Mouse (Mus musculus): Measurements from ENCODE around the gene Olfr535. TPM values are rescaled to one million over a fixed set of nuclear protein-coding genes. Genes with fewer than 3 reads are reported as not detected.
"Not testable (repeated sequence)": the region's sequence is repeated elsewhere in the genome, so short reads cannot be mapped to it uniquely, and the experiment has no call there.

Gene Olfr535
- not detected in 2 replicates for polyA plus RNA-seq (2011; ENCODE audit: insufficient read depth, insufficient read length, low replicate concordance, missing spikeins)

GRCm38 (mm10) chr7:140483916-140484315 lies at the start of gene Olfr535:
Gene Olfr535 (plus strand): TSS chr7:140484216.
- Histone ChIP-seq H3K4me3 (replicated peaks; ENCODE audit: control insufficient read depth, low read depth, low read length) (no peak within 1 kb of the TSS), H3K27ac (ENCODE audit: control insufficient read depth, insufficient read depth, low read depth, low read length, poor library complexity) (no peak within 1 kb of the TSS), H3K4me1 (ENCODE audit: control insufficient read depth, insufficient read depth, low read length) (no peaks in the 10 kb centered on the region)
- TF ChIP-seq CTCF (IDR thresholded peaks at IDR 0.05; ENCODE audit: control insufficient read depth, insufficient read depth, low read length) (no peak), POLR2A (IDR thresholded peaks at IDR 0.05; ENCODE audit: borderline replicate concordance, control insufficient read depth, low read depth, low read length) (no peak)
- WGBS, result 79% methylated on average over 1 of the region's 1 CpGs

- H3K4me3 ChIP-seq (replicated peaks; ENCODE audit: control insufficient read depth, low read depth, low read length), result no peak overlapping the region
- TF ChIP-seq POLR2A (IDR thresholded peaks at IDR 0.05; ENCODE audit: borderline replicate concordance, control insufficient read depth, low read depth, low read length), result no peak
- no peak for TF ChIP-seq CTCF (IDR thresholded peaks at IDR 0.05; ENCODE audit: control insufficient read depth, insufficient read depth, low read length)
- no peaks in the 10 kb centered on the region for H3K4me1 ChIP-seq (ENCODE audit: control insufficient read depth, insufficient read depth, low read length)
- no peak overlapping the region for H3K27ac ChIP-seq (ENCODE audit: control insufficient read depth, insufficient read depth, low read depth, low read length, poor library complexity)
- WGBS, result 70% methylated on average over 1 of the region's 1 CpGs
Measured at GRCm38 (mm10) chr7:140443141-140443540, 40.9 kb upstream of the Olfr535 start.

- not testable (repeated sequence) for H3K4me1 ChIP-seq (ENCODE audit: control insufficient read depth, insufficient read depth, low read length); H3K4me3 ChIP-seq (replicated peaks; ENCODE audit: control insufficient read depth, low read depth, low read length); H3K27ac ChIP-seq (ENCODE audit: control insufficient read depth, insufficient read depth, low read depth, low read length, poor library complexity)
- WGBS, result 43% methylated on average over 1 of the region's 1 CpGs
Measured at GRCm38 (mm10) chr7:140463070-140463469, 20.9 kb upstream of the Olfr535 start, which contains the start of gene Olfr533. Gene Olfr533 (plus strand): TSS chr7:140463370.

GRCm38 (mm10) chr7:140477886-140478285 lies 6.1 kb upstream of the Olfr535 start:
- no peak overlapping the region for H3K4me3 ChIP-seq (replicated peaks; ENCODE audit: control insufficient read depth, low read depth, low read length)
- H3K27ac ChIP-seq (ENCODE audit: control insufficient read depth, insufficient read depth, low read depth, low read length, poor library complexity), result no peak overlapping the region
- no peaks in the 10 kb centered on the region for H3K4me1 ChIP-seq (ENCODE audit: control insufficient read depth, insufficient read depth, low read length)
- 65% methylated on average over 1 of the region's 1 CpGs for WGBS
- TF ChIP-seq CTCF (IDR thresholded peaks at IDR 0.05; ENCODE audit: control insufficient read depth, insufficient read depth, low read length) (no peak), POLR2A (IDR thresholded peaks at IDR 0.05; ENCODE audit: borderline replicate concordance, control insufficient read depth, low read depth, low read length) (no peak)

GRCm38 (mm10) chr7:140478733-140479132 lies 5.3 kb upstream of the Olfr535 start:
- H3K27ac ChIP-seq (ENCODE audit: control insufficient read depth, insufficient read depth, low read depth, low read length, poor library complexity), result no peak overlapping the region
- 84% methylated on average over 1 of the region's 1 CpGs for WGBS
- no peak overlapping the region for H3K4me3 ChIP-seq (replicated peaks; ENCODE audit: control insufficient read depth, low read depth, low read length)
- TF ChIP-seq CTCF (IDR thresholded peaks at IDR 0.05; ENCODE audit: control insufficient read depth, insufficient read depth, low read length), result no peak
- no peak for TF ChIP-seq POLR2A (IDR thresholded peaks at IDR 0.05; ENCODE audit: borderline replicate concordance, control insufficient read depth, low read depth, low read length)
- no peaks in the 10 kb centered on the region for H3K4me1 ChIP-seq (ENCODE audit: control insufficient read depth, insufficient read depth, low read length)

GRCm38 (mm10) chr7:140488981-140489380 lies 5.0 kb downstream of the Olfr535 start:
- no peak for TF ChIP-seq CTCF (IDR thresholded peaks at IDR 0.05; ENCODE audit: control insufficient read depth, insufficient read depth, low read length)
- no peak for TF ChIP-seq POLR2A (IDR thresholded peaks at IDR 0.05; ENCODE audit: borderline replicate concordance, control insufficient read depth, low read depth, low read length)
- Histone ChIP-seq H3K4me1 (ENCODE audit: control insufficient read depth, insufficient read depth, low read length) (no peaks in the 10 kb centered on the region), H3K27ac (ENCODE audit: control insufficient read depth, insufficient read depth, low read depth, low read length, poor library complexity) (no peak overlapping the region), H3K4me3 (replicated peaks; ENCODE audit: control insufficient read depth, low read depth, low read length) (no peak overlapping the region)
- 65% methylated on average over 1 of the region's 1 CpGs for WGBS

- Histone ChIP-seq H3K4me3 (replicated peaks; ENCODE audit: control insufficient read depth, low read depth, low read length) (no peak overlapping the region), H3K27ac (ENCODE audit: control insufficient read depth, insufficient read depth, low read depth, low read length, poor library complexity) (no peak overlapping the region), H3K4me1 (ENCODE audit: control insufficient read depth, insufficient read depth, low read length) (no peaks in the 10 kb centered on the region)
- no peak for TF ChIP-seq POLR2A (IDR thresholded peaks at IDR 0.05; ENCODE audit: borderline replicate concordance, control insufficient read depth, low read depth, low read length)
- 21% methylated on average over 2 of the region's 2 CpGs for WGBS
Measured at GRCm38 (mm10) chr7:140494231-140494630, 10.2 kb downstream of the Olfr535 start.

- H3K27ac ChIP-seq (ENCODE audit: control insufficient read depth, insufficient read depth, low read depth, low read length, poor library complexity), result no peak overlapping the region
Measured at GRCm38 (mm10) chr7:140494702-140495101, 10.7 kb downstream of the Olfr535 start.

GRCm38 (mm10) chr7:140507346-140508021 lies 23.5 kb downstream of the Olfr535 start, which contains the start of gene Olfr536:
Gene Olfr536 (minus strand): TSS chr7:140507396.
- H3K27ac ChIP-seq (ENCODE audit: control insufficient read depth, insufficient read depth, low read depth, low read length, poor library complexity); H3K4me3 ChIP-seq (replicated peaks; ENCODE audit: control insufficient read depth, low read depth, low read length); H3K4me1 ChIP-seq (ENCODE audit: control insufficient read depth, insufficient read depth, low read length): not testable (repeated sequence)
- 44% methylated on average over 2 of the region's 2 CpGs for WGBS

More at GRCm38 (mm10) chr7:140494702-140495101, 10.7 kb downstream of the Olfr535 start:
- TF ChIP-seq POLR2A (IDR thresholded peaks at IDR 0.05; ENCODE audit: borderline replicate concordance, control insufficient read depth, low read depth, low read length) (no peak), CTCF (IDR thresholded peaks at IDR 0.05; ENCODE audit: control insufficient read depth, insufficient read depth, low read length) (no peak)
- Histone ChIP-seq H3K4me3 (replicated peaks; ENCODE audit: control insufficient read depth, low read depth, low read length) (no peak overlapping the region), H3K4me1 (ENCODE audit: control insufficient read depth, insufficient read depth, low read length) (no peaks in the 10 kb centered on the region)

Measured in bone marrow, adult 2 months (tissue).